Mouse (Mus musculus): ENCODE results near the gene Clpb. TPM values are rescaled to one million over a fixed set of nuclear protein-coding genes. Genes with fewer than 3 reads are reported as not detected.

The Clpb gene
- polyA plus RNA-seq, 1 experiment from 2014 or later = 46.8 TPM

GRCm38 (mm10) chr7:101700296-101700695 is 36.9 kb downstream of the Clpb start:
- Histone ChIP-seq H3K27ac (replicated peaks in 1 of 2; ENCODE audit: control insufficient read depth in 1 of 2, insufficient read depth in 1 of 2, low read depth in 2 of 2, low read length in 2 of 2) (no peak overlapping the region), H3K4me2 (ENCODE audit: low read length) (no peak overlapping the region), H3K4me3 (ENCODE audit: control insufficient read depth in 1 of 2, insufficient read depth in 1 of 2, low read depth in 1 of 2, low read length in 2 of 2) (no peak overlapping the region), H3K4me1 (ENCODE audit: control insufficient read depth in 2 of 2, insufficient read depth in 2 of 2, low read length in 2 of 2) (peaks cover 2 to 15% of the 10 kb centered on the region in 2 experiments; a peak in 3 of 4 replicates), H3K36me3 (ENCODE audit: control insufficient read depth, insufficient read depth, low read length) (no peaks in the 10 kb centered on the region), H3K27me3 (ENCODE audit: control insufficient read depth, insufficient read depth, low read length) (no peaks in the 10 kb centered on the region), H3K9ac (ENCODE audit: low read length) (no peak overlapping the region), H3K9me3 (ENCODE audit: control insufficient read depth, low read length) (no peaks in the 10 kb centered on the region)
- 27% methylated on average over 3 of the region's 3 CpGs for WGBS
- no peak for ATAC-seq (ENCODE audit: insufficient number of reproducible peaks, insufficient read depth, low FRiP score, low read depth)

- Histone ChIP-seq H3K4me1 (ENCODE audit: control insufficient read depth in 2 of 2, insufficient read depth in 2 of 2, low read length in 2 of 2) (0 out of 4 replicates have a peak, but pooled peaks cover 2 to 4% of the 10 kb centered on the region in 2 experiments), H3K9me3 (ENCODE audit: control insufficient read depth, low read length) (no peaks in the 10 kb centered on the region), H3K4me3 (ENCODE audit: control insufficient read depth in 1 of 2, insufficient read depth in 1 of 2, low read depth in 1 of 2, low read length in 2 of 2) (no peak overlapping the region), H3K27me3 (ENCODE audit: control insufficient read depth, insufficient read depth, low read length) (no peaks in the 10 kb centered on the region), H3K27ac (replicated peaks in 1 of 2; ENCODE audit: control insufficient read depth in 1 of 2, insufficient read depth in 1 of 2, low read depth in 2 of 2, low read length in 2 of 2) (no peak overlapping the region), H3K9ac (ENCODE audit: low read length) (no peak overlapping the region), H3K36me3 (ENCODE audit: control insufficient read depth, insufficient read depth, low read length) (no peaks in the 10 kb centered on the region), H3K4me2 (ENCODE audit: low read length) (no peak overlapping the region)
- ATAC-seq (ENCODE audit: insufficient number of reproducible peaks, insufficient read depth, low FRiP score, low read depth) = no peak
- WGBS = 80% methylated on average over 5 of the region's 5 CpGs
Measured at GRCm38 (mm10) chr7:101702706-101703105, 39.3 kb downstream of the Clpb start.

DNA sequence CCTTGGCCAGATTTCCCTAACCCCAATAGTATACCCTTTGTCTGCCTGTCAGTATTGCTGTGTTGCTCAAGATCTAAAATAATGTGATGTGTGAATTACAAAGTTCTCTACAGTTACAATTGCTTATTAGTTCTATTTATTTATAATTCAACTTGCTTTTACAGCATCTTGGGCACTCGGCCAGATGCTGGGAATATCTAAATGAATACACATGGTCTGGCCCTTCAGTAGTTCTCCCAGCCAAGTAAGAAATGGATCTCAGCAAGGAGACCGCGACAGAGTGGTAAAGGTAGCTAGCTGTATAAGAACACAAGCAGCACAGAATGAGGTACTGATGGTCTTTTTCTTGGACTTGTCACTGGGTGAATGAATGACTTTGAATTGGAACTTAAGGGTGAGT is 46.2 kb downstream of the Clpb start:
- no peak for ATAC-seq (ENCODE audit: insufficient number of reproducible peaks, insufficient read depth, low FRiP score, low read depth)
- 92% methylated on average over 3 of the region's 3 CpGs for WGBS

DNA sequence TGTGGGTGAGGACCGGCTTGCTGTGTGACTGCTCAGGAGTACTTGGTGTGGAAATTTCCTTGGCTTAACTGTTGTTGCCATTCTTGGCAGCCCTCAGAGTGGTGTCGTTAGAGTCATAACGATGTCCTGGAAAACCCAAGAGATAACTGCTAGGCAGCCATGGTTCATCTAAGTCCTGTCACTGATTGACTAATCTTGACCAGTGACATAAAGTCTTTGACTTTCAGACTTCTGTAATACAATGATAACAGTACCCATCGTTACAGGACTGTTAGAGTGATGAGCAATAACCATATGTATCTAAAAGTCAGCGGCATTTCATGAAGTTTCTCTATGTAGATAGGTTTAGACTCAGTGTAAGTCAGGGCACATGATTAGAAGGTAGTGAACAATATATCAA is 46.8 kb downstream of the Clpb start:
- no peaks in the 10 kb centered on the region for H3K4me1 ChIP-seq (ENCODE audit: control insufficient read depth in 2 of 2, insufficient read depth in 2 of 2, low read length in 2 of 2)
- H3K9me3 ChIP-seq (ENCODE audit: control insufficient read depth, low read length) = no peaks in the 10 kb centered on the region
- no peak overlapping the region for H3K4me2 ChIP-seq (ENCODE audit: low read length)
- no peak overlapping the region for H3K9ac ChIP-seq (ENCODE audit: low read length)
- no peaks in the 10 kb centered on the region for H3K36me3 ChIP-seq (ENCODE audit: control insufficient read depth, insufficient read depth, low read length)
- no peak overlapping the region for H3K4me3 ChIP-seq (ENCODE audit: control insufficient read depth in 1 of 2, insufficient read depth in 1 of 2, low read depth in 1 of 2, low read length in 2 of 2)
- ATAC-seq (ENCODE audit: insufficient number of reproducible peaks, insufficient read depth, low FRiP score, low read depth) = no peak
- H3K27ac ChIP-seq (replicated peaks in 1 of 2; ENCODE audit: control insufficient read depth in 1 of 2, insufficient read depth in 1 of 2, low read depth in 2 of 2, low read length in 2 of 2) = no peak overlapping the region
- no peaks in the 10 kb centered on the region for H3K27me3 ChIP-seq (ENCODE audit: control insufficient read depth, insufficient read depth, low read length)
- WGBS = 54% methylated on average over 5 of the region's 5 CpGs

More for the DNA sequence above, 46.2 kb downstream of the Clpb start:
- Histone ChIP-seq H3K4me3 (ENCODE audit: control insufficient read depth in 1 of 2, insufficient read depth in 1 of 2, low read depth in 1 of 2, low read length in 2 of 2) (no peak overlapping the region), H3K27ac (replicated peaks in 1 of 2; ENCODE audit: control insufficient read depth in 1 of 2, insufficient read depth in 1 of 2, low read depth in 2 of 2, low read length in 2 of 2) (no peak overlapping the region), H3K9me3 (ENCODE audit: control insufficient read depth, low read length) (no peaks in the 10 kb centered on the region), H3K9ac (ENCODE audit: low read length) (no peak overlapping the region), H3K4me1 (ENCODE audit: control insufficient read depth in 2 of 2, insufficient read depth in 2 of 2, low read length in 2 of 2) (no peaks in the 10 kb centered on the region), H3K27me3 (ENCODE audit: control insufficient read depth, insufficient read depth, low read length) (no peaks in the 10 kb centered on the region), H3K4me2 (ENCODE audit: low read length) (no peak overlapping the region), H3K36me3 (ENCODE audit: control insufficient read depth, insufficient read depth, low read length) (no peaks in the 10 kb centered on the region)

DNA sequence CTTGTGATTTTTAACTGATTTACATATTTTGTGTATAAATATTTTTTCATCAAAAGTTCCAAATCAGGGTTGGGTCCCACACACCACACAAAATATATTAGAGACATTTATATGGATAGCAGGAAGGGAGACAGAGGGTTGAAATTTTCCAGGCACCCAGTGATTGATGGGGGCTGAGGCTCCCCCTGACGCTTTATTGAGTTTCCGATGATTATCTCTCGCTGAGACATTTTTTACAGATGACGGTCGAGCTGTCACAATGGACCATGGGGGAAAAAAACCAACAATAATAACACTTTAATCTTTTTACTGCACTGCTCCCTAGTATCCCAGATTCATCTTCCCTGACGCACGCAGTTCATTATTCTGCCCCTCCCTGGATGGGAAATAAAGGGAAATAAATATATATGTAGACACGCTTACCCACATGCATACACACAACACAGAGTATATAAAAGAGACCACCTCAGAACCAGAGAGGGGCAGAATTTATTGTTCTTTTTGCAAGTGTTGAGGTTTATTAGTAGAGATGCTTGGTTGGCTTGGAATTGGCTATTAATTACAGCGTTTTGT is 50.5 kb downstream of the Clpb start:
- Histone ChIP-seq H3K27ac (replicated peaks in 1 of 2; ENCODE audit: control insufficient read depth in 1 of 2, insufficient read depth in 1 of 2, low read depth in 2 of 2, low read length in 2 of 2) (no peak overlapping the region), H3K9ac (ENCODE audit: low read length) (no peak overlapping the region), H3K4me1 (ENCODE audit: control insufficient read depth in 2 of 2, insufficient read depth in 2 of 2, low read length in 2 of 2) (no peaks in the 10 kb centered on the region), H3K9me3 (ENCODE audit: control insufficient read depth, low read length) (no peaks in the 10 kb centered on the region), H3K4me2 (ENCODE audit: low read length) (no peak overlapping the region), H3K4me3 (ENCODE audit: control insufficient read depth in 1 of 2, insufficient read depth in 1 of 2, low read depth in 1 of 2, low read length in 2 of 2) (no peak overlapping the region), H3K36me3 (ENCODE audit: control insufficient read depth, insufficient read depth, low read length) (no peaks in the 10 kb centered on the region), H3K27me3 (ENCODE audit: control insufficient read depth, insufficient read depth, low read length) (no peaks in the 10 kb centered on the region)
- 78% methylated on average over 9 of the region's 9 CpGs for WGBS
- ATAC-seq (ENCODE audit: insufficient number of reproducible peaks, insufficient read depth, low FRiP score, low read depth) = no peak

DNA sequence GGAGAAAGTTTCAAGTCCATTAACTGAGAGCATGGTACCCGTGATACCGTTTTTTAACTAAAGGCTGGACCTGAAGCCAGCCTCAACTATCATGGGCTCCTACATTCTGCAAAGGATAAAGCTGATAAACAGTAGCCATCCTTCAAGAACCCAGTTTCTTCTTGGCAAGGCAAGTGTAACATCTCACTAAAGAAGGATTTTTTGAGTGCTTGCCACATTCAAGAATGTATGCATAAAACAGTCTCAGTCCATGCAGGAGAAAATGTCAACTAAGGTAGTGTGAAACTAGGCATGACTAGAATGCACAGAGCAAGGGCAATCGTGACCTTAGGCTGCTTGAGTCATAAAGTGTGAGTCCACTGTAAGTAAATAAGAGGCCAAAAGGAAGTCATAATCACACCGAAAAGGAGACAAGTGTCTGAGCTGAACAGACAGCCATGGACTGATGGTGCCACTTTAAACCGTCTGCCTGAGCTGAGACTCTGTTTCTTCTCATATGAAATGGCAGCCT is 51.7 kb downstream of the Clpb start:
- Histone ChIP-seq H3K4me2 (ENCODE audit: low read length) (no peak overlapping the region), H3K9ac (ENCODE audit: low read length) (no peak overlapping the region), H3K4me3 (ENCODE audit: control insufficient read depth in 1 of 2, insufficient read depth in 1 of 2, low read depth in 1 of 2, low read length in 2 of 2) (no peak overlapping the region), H3K27ac (replicated peaks in 1 of 2; ENCODE audit: control insufficient read depth in 1 of 2, insufficient read depth in 1 of 2, low read depth in 2 of 2, low read length in 2 of 2) (no peak overlapping the region), H3K9me3 (ENCODE audit: control insufficient read depth, low read length) (no peaks in the 10 kb centered on the region), H3K4me1 (ENCODE audit: control insufficient read depth in 2 of 2, insufficient read depth in 2 of 2, low read length in 2 of 2) (no peaks in the 10 kb centered on the region), H3K27me3 (ENCODE audit: control insufficient read depth, insufficient read depth, low read length) (no peaks in the 10 kb centered on the region), H3K36me3 (ENCODE audit: control insufficient read depth, insufficient read depth, low read length) (no peaks in the 10 kb centered on the region)
- ATAC-seq (ENCODE audit: insufficient number of reproducible peaks, insufficient read depth, low FRiP score, low read depth) = no peak
- WGBS = 65% methylated on average over 5 of the region's 5 CpGs

DNA sequence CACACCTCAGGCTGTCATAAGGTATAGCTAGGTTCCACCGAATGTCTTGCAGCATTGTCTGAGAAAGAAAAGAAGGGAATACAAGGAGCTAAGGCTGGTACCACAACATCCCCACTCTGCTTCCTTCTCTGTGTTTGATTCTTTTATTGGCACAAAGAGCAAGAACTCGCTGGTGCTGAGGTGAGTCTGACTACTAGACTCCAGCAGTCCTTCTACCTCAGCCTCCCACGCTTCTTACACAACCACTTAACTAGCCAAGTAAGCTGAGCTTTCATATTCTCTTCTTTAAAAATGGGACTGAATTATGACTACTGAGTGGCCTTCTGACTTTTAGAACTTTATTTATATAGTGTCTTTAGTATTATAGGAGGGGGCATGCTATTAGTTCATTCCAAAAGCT is 56.9 kb downstream of the Clpb start:
- Histone ChIP-seq H3K9ac (ENCODE audit: low read length) (no peak overlapping the region), H3K4me2 (ENCODE audit: low read length) (no peak overlapping the region), H3K4me1 (ENCODE audit: control insufficient read depth in 2 of 2, insufficient read depth in 2 of 2, low read length in 2 of 2) (peaks cover 3 to 10% of the 10 kb centered on the region in 2 experiments), H3K9me3 (ENCODE audit: control insufficient read depth, low read length) (no peaks in the 10 kb centered on the region), H3K27ac (replicated peaks in 1 of 2; ENCODE audit: control insufficient read depth in 1 of 2, insufficient read depth in 1 of 2, low read depth in 2 of 2, low read length in 2 of 2) (no peak overlapping the region), H3K4me3 (ENCODE audit: control insufficient read depth in 1 of 2, insufficient read depth in 1 of 2, low read depth in 1 of 2, low read length in 2 of 2) (no peak overlapping the region), H3K36me3 (ENCODE audit: control insufficient read depth, insufficient read depth, low read length) (no peaks in the 10 kb centered on the region; the same call in 1 of the 2 replicates), H3K27me3 (ENCODE audit: control insufficient read depth, insufficient read depth, low read length) (no peaks in the 10 kb centered on the region)
- ATAC-seq (ENCODE audit: insufficient number of reproducible peaks, insufficient read depth, low FRiP score, low read depth) = no peak
- WGBS = 88% methylated on average over 3 of the region's 3 CpGs

DNA sequence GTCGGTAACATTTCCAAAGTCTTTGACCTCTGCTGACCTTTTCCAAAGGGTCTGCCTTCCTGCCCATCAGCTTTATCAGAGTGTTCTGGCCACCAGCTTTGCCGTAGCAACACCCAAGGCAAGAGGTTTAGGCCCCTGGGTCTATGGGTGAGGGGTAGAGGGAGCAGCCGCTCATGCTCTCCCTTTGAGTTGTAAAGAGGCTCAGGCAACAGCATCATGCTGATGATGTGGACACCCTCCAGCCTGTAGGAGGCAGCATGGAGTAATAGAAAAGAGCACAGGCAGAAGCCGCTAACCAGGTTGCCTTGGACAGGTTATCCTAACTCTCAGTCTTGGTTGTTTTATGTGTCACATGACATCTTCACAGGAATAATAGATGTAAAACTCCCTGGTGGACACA is 61.6 kb downstream of the Clpb start:
- ATAC-seq (ENCODE audit: insufficient number of reproducible peaks, insufficient read depth, low FRiP score, low read depth) = no peak
- no peak overlapping the region for H3K27ac ChIP-seq (replicated peaks in 1 of 2; ENCODE audit: control insufficient read depth in 1 of 2, insufficient read depth in 1 of 2, low read depth in 2 of 2, low read length in 2 of 2)
- H3K36me3 ChIP-seq (ENCODE audit: control insufficient read depth, insufficient read depth, low read length) = no peaks in the 10 kb centered on the region; the same call in 1 of the 2 replicates
- no peak overlapping the region for H3K4me3 ChIP-seq (ENCODE audit: control insufficient read depth in 1 of 2, insufficient read depth in 1 of 2, low read depth in 1 of 2, low read length in 2 of 2)
- H3K27me3 ChIP-seq (ENCODE audit: control insufficient read depth, insufficient read depth, low read length) = no peaks in the 10 kb centered on the region
- no peak overlapping the region for H3K4me2 ChIP-seq (ENCODE audit: low read length)
- H3K9ac ChIP-seq (ENCODE audit: low read length) = no peak overlapping the region
- WGBS = 44% methylated on average over 4 of the region's 4 CpGs
- H3K4me1 ChIP-seq (ENCODE audit: control insufficient read depth in 2 of 2, insufficient read depth in 2 of 2, low read length in 2 of 2) = peaks cover 3 to 10% of the 10 kb centered on the region in 2 experiments
- no peaks in the 10 kb centered on the region for H3K9me3 ChIP-seq (ENCODE audit: control insufficient read depth, low read length)
